Mouse (Mus musculus) gonadal fat pad, adult 2 months (tissue): ENCODE data around the gene Med17. TPM values are rescaled to one million over a fixed set of nuclear protein-coding genes. Genes with fewer than 3 reads are reported as not detected.

Source experiments
- DNase-seq: peaks from one replicate; pipeline ENCODE4 v3.0.0-alpha.2; 2012; ENCODE audit warnings: low read depth
- polyA plus RNA-seq: library from polyadenylated mRNA; depleted of rRNA; stranded (reverse); fragments of >200 nt; gene quantifications from 2 replicates; pipeline ENCODE4 v1.2.3, GENCODE M21; 2012

The Med17 gene
- polyA plus RNA-seq, 1 experiment = 26.6 TPM

DNA sequence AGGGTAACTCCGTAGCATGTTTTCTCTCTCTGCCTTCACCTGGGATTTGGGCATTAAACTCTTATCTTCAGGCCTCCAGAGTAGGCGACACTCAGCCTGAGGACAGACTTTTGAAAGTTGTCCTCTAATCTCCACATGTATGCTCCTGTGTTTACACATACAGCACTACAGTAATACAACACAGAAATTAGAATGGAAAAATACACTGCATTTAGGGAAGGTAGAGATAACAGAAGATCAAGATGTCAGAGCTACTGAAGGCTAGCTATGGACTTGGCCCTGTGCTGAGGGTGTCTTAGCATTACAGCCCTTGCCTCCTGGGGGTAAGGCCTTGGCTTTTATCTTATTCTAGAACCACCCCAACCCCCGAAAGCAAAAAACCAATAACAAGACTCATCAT is 8.7 kb upstream of the Med17 start:
- no peak for DNase-seq

DNA sequence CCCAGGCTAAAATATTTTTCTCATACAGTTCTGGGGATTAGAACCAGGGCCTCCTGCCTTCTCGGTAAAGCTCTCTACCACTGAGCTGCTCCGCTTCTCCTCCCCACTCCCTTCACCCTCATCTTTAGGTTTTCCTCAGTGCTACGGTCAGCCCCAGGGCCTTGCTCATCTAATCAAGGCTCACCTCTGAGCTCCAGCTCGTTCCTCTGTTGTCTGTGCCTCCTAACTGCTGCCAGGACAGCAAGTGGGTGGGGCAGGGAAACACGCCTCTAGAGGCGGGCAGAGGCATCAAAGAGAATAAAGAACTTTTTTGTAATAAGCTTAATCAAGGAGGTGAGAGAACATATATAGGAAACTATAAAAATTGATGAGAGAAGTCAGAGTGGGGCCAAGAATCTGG is 8.1 kb upstream of the Med17 start:
- no peak for DNase-seq

DNA sequence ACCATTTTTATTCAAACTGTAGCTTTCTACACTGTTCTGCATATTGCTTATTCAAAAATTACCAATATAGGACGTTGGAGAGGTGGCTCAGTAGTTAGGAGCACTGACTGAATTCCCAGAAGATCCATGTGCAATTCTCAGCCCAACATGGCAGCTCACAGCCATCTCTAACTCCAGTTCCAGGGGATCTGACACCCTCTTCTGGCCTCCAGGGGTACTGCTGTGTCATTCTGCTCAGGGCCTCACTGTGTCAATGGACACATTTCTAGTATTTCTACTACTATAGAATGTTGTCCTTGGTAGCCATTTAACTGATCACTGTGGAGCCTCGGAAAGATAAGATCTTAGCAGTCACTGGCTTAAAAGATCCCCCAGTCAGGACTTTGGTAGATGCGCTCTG is 5.7 kb upstream of the Med17 start:
- DNase-seq = no peak

DNA sequence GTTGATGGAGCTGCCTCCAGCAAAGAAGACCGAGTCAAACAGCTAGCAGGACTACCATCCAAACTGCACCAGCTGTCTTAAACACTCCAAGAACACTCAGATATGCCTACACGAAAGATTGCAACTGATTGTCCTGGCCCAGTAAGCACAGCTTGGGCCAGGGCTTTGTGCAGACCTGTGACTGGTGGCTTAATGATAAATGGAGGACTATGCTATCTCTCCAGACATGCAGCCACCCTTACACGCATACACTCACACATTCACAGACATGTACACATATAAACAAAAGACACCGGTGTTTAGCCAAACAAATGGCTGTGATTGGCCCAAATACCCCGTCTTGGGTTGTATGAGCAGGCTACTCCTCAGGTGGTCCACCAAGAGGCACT is 754 bp upstream of the Med17 start:
- no peak for DNase-seq

DNA sequence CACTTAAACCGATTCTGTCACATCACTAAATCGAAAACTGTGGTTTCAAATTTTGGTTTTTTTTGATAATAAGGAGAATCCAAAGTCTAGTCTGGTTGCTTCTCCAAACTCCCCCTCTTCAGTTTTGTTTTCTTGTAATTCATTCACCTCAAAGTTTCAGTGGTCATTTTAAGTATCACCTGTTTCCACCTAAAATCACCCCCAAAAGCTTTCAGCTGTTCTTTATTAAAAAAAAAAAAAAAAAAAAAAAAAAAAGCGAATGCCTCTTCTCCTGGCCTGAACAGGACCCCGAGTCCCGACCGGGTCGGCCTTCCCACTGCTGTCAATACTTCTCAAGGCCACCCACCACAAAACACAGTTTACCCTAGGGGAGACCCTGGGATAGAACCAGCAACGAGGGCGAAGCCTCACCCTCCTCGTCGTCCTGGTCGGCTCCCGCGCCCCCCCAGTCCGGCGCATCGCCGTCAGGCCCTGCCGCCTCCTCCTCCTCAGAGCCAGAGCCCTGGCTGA is 537 bp downstream of the Med17 start:
- no peak for DNase-seq

DNA sequence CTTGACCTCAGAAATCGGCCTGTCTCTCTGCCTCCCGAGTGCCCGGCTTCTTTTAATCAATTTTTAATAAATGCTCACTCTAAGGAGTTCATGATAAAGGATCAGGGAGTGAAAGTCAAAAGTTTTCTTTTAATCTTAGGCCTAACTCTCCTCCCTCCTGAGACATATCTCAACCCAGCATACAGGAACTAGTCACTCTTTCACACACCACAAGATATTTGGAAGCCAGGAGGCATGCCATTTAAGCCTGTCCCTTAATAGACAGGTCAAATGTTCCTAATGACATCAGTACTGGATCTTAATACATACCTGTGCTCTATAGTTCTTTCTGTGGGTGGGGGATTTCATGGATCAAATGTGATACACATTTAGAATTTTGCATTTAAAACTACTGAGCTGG is 1.4 kb downstream of the Med17 start:
- no peak for DNase-seq

DNA sequence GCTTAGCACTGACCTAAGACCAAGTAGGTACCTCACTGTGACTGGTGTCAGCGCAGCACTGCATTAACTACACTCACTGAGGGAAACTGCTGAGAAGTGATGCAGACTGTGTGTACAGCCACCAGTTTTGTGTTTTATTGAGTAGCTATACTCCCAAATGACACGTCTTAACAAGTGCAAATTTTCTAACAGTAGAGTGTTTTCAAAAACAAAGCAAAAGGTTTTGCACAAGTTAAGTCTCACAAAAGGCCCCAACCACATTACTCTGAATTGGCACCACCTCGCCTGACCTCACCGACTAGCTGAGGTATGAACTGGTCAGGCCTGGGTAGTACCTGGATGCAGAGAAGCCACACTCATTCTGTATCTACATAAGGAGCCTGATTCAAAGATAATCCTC is 2.9 kb downstream of the Med17 start:
- DNase-seq = no peak

DNA sequence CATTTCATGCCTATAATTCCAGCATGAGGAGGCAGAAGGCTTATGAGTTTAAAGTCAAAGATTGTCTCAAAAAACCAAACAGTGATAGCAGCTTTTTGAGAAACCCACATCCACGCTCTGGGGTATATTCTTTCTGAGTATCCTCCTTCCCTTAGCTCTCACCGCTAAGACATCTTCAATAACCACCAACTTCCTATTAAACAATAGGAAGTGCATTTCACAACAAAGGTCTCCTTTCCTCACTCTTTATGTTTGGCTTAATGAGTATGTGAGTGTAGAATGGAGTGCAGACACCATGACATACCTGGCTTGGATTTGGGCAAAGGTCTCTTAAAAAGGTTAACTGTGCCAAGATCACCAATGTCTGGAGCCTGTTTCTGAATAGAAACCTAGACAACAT is 5.8 kb downstream of the Med17 start:
- DNase-seq = no peak

DNA sequence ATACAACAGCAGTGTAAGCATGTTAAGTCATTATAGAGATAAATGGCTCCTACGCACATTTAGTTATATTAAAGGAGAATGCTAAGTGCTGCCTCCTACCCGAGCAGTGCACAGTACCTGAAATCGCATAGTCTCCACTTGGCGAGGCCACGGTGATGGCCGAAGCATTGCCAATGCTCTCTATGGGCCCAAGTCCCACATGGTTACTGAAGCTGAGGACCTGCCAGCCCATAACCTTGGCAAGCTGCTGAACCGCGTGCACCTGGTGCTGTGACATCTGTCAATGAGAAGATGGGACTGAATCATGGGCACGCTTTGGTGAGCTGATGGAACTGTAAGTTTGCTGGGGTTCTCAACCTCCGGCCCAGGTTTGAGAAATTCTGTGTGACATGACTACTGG is 16.2 kb downstream of the Med17 start:
- no peak for DNase-seq

DNA sequence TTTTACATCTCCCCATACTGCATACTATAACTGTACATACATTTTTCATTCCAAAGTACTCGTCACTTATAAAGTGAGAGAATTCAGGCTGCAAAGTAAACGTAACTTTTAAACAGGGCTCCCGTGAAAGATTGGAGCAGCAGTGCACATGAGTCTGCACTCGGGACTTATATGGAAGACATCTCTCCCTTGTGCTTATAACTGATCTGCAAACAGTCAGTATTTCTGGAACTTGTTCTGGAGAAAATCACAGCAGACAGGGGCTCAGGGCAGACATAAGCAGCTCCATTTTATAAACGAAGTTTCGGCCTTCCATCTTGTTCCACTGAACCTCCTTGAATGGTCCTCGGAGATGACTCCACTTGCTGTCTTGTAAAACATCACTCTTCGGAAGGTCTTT is 17.8 kb downstream of the Med17 start:
- DNase-seq = no peak

DNA sequence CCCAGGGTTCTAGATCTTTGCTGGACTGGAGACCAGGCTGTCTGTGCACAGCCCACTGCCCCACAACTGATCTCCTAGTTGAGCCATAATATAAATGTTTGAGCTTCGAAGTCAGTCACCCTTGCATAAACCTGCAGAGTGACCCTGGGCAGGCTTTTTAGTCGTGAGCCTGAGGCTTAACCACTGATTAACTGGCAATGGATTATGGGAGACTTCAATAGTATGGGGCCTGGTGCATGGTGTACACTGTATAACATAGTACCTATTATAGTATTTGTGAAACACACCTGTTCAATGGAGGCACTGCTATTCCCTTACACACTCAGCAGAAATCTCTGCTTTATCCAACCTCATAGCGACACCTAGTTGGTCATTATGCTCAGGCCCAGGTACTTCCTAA is 23.5 kb downstream of the Med17 start:
- no peak for DNase-seq

DNA sequence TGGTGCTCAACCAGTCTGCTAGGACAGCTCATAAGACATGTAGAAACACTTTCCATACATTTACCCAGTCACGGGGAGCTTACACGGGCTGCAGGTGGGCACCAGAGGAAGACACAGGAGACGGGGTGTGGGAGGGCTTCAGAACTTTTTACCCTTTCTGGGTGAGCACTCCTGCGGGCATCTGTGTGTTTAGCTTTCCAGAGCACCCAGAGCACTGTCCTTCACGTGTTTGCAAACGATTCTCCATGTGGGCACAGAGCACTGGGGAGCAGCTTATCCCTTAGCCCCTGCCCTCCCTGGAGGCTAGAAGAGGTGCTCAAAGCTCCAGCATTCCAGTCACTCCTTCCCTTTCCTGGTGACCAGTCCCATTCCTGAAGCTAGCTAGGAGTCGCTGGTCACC is 25.2 kb downstream of the Med17 start:
- no peak for DNase-seq

DNA sequence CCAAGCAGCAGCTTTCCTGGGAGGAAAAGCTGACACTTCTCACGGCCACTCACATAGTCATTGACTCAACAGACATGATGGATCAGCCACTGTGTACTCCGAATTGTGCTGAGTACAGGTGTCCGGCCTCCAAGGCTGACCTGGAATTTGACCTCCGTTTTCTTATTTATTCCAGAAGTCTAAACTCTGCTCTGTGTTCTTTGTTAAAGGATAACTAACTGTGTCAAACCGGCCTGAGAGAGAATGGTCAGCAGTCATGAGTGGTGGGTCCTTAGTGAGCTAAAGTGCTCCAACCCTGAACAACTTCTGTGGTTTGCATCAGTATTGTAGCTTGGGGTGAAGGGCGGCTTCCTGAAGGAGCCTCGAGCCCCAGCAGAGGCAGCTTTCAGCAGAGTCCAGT is 27.5 kb downstream of the Med17 start:
- no peak for DNase-seq

DNA sequence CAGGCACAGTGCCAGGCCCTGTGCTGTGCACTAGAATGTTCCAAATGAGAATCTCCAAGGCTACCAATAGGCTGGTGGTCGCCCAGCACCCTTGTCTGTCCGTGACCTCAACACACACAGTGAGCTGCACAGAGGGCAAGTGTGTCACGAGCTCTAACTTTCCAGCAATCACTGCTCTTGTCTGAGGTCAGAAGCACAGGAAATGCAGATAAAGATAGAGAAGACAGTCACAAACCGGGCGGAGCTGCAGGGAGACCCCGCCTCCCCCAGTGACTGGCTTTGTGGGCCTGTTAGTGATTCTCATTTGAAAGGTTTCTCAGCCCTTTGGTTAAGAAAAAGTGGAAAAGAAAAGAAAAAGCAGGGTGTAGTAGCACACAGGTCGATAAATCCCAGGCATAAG is 29.4 kb downstream of the Med17 start:
- no peak for DNase-seq

DNA sequence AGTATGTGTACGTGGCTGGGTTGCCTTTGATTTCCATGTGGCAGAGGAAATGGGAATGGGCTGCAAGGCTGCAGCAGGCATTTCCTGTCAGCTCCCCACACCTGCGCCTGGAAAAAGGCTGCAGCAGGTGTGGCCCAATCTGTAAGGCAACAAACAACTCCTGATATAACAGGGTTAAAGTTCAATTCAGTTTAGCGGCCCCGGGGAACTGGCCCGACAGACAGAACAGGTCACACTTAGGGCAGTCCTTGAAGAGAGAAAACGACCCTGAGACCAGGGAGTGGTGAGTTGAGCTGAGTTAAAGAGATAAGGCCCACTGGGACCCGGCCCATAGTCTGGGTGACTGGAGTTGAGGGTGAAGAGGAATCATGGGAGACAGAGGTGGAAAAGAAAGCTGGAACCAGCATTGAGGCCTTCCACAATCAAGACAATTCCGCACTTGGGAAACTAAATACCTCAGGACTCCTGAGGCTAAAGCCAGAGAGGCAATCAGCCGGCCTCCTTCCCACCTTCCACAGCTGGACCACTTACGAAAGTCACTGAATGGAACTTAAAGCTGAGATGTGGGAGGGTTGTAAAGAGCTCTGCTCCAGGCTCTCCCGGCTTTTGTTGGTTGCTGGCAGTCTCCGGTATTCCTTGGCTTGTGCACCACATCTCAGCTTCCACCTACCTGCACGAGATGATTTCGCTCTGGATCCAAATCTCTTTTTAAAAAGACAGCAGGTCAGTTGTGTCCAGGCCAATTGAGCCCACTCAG is 34.2 kb downstream of the Med17 start:
- DNase-seq = peak; percentile 68

DNA sequence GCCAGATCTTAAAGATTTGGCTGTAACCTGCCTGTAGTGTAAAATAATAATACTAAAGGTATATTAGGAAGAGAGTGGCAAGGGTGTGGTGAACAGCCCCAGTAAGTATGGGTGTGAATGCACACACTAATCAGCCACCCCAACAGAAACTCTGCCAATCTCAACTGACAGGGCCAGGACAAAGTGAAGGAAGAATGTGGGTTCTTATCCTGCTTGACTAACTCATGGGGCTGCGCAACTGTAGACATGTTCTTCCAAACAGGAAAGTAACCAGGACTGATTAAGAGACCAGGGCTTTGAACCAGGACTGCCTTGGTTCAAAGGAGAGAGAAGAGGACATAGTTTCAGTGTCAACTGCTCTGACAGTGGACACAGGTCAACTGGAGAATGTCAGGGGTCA is 37.6 kb downstream of the Med17 start:
- no peak for DNase-seq

DNA sequence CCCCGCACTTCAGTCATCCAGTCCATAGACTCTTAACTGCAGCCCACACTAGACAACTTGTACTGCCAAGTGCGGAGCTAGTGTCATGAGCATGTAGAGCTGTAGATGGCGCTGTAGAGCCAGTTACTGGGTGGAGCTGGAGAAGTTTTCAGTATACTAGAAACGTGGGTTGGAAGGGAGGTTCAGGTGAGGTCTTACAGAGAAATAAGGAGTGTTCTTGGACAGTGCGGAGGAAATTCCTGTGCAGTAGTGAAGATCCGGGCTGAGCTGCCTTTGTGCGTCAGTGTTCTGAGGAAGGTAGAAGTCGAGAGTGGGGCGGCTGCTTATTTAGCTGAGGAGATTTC is 38.2 kb downstream of the Med17 start:
- peak; percentile 62 for DNase-seq

DNA sequence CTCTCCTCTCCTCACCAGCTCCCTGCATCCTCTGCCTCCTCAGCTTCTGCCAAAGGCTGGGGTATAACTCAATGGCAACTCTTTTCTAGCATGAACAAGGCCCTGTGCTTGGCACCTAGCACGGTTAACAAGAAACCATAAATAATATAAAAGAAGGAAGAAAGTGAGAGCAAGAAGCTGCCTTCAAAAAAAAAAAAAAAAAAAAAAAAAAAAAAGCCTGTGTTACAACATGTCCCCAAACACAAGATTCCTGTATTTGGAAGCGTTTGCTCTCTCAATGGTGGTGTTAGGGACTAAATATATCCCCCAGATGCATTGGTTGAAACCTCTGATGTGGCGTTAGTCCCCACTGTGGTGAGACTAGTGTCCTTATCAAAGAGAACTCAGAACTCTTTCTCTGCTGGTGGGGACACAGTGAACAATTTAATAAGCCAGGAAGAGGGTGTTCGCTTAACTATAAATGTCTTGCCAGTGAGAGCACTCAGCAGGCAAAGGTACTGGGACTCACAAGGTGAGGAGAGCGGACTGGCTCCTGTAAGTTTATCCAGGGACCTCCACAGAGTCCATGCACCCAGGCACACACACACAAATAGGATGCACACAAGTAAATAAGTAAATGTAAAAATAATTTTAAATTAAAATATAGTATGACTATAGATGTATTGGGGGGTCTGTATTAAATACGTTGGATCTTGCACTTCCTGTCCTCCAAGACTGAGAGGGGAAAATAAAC is 38.7 kb downstream of the Med17 start:
- DNase-seq = no peak

DNA sequence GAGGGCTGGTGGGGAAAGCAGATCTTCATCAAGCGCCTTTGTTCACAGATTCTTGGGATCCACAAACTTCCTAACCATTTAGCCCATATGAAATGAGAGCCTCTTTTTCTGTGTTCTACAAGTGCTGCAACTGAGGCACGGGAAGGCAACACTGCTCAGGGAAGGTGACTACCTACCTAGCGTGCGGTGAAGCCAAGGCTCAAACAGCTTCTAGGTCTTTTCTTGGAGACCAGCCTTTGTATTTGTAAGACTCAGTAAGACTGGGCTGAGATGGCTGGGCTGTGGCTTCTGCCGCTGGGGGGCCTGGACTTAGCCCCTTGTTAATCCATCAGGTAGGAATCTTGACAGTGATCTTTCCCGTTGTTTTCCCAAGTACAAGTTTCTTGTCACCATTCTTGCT is 39.7 kb downstream of the Med17 start:
- DNase-seq = no peak

DNA sequence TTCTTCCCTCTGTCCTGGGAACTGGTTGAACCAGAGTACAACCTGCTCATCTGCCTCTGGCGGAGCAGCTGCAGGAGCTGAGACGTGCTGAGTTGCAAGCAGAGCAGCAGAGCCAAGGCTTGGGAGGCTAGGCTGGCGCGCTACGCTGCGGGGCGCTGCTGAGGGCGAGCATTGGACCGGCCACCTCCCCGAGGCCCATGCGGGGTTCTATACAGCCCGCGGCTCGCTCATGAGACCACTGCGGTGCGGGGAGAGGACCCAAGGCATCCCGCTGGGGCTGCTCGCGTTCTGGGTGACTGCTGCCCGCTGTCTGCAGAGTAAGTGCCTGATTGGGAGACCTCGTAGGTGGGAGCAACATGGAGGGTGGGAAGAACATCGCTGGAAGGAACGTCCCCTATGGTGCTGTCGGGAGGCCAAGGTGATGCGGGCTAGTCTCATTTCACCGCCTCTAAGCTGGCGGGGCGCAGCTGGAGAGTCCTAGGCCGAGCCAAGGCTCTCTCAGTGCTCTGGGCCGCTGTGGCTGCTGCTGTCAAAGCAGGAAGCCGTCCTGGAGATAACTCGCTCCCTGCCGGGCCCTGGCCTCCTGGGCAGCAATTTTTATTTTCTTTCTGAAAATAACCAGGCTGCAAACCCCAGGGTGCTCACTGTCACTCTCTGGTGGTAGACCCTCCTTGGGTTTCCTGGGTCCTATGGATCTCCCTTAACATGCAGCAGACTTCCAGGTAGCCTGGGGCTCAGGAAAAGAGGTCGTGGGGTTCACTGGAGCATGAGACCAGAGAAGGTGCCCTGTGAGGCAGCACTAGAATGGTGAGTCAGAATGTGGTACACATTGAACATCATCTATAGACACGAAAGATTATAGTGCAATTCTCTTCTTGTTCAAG is 40.4 kb downstream of the Med17 start, which contains the start of gene Vstm5:
Gene Vstm5, plus strand, starts transcription at position 4 of the 884 bp plus-strand sequence.
- DNase-seq = peak; percentile 33

DNA sequence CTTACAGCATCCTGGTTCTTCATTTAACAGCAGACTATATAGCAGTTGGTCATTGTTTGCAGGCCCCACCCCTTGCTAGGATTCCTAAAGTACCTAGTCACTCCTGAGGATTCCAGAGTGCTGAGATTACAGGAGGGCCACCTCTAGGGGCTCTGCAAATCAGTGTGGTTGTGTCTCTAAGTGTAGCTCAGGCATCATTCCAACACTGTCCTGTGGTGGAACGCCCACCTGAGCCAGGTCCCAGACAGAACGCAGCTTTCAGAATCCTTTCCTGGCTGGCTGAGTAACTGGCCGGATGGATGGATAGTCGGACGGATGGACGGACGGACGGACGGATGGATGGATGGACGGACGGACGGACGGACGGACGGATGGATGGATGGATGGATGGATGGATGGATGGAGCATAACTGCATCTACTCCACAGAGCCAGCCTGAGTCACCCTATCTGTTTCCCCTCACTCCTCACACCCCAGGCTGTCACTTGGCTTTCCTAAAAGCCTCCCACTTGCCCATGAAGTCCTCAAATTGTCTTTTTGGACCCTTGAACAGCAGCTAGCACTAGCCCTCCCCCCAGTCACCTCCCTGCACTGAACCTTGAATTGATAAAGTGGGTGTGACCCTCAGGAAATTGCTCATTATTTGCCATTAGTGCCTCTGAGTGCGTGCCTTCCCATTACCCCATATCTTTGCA is 41.3 kb downstream of the Med17 start:
- no peak for DNase-seq
